Mouse (Mus musculus) stomach, postnatal 0 days (tissue): ENCODE data around the gene Tmem132a.

ENCODE experiments used
- CTCF ChIP-seq: IDR thresholded peaks from 2 replicates; pipeline ENCODE4 v1.5.1; 2016; ENCODE audit warnings: antibody characterized with exemption, low read depth, mild to moderate bottlenecking, moderate library complexity
- EP300 ChIP-seq: optimal IDR thresholded peaks from 2 replicates; pipeline ENCODE3; 2016; ENCODE audit warnings: antibody characterized with exemption

DNA sequence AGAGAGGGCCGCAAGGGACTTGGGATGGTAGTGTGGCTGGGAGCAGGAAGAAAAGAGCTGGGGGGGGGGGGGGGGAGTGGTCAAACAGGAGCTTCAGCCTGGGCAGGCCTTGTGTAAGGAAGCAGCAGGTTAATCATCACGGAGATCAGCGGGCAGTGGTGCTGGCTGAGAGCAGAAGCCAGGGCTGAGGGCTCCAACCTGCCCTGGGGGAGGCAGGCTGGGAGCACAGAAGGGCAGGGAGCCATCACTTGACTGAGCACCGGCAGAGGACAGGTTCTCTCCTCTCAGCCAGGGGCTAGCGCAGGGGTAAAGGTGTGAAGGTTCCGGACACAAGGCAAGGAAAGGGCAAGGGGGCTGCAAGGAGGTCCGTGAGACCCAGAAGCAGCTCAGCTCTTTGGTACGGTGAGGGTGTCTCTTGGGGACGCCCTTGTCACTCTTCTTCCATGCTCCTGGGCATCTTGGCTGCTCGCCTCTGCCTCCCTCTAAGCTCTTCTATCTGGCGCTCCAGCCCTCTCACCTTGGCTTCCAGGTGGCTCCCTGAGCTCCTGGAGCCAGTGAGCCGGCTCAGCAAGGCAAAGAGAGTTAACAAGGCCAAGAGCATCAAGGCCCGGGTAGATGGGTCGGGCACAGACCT is 1.7 kb upstream of the Tmem132a start:
- no peak for TF ChIP-seq EP300
- TF ChIP-seq CTCF = no peak
